Mouse (Mus musculus) adrenal gland, adult 18-20 months (tissue): ENCODE data around the gene Fbxo11. TPM values are rescaled to one million over a fixed set of nuclear protein-coding genes. Genes with fewer than 3 reads are reported as not detected.

Experiments used
- DNase-seq, 2 experiments: peaks; one replicate each; pipeline ENCODE4 v3.0.0; 2021 to 2022; ENCODE audit warnings: low spot score in 2 of 2
- long read RNA-seq, 2 experiments: library from polyadenylated mRNA; stranded (forward); transcript quantifications; one replicate each; pipeline ENCODE4 v2.0.0; 2021
- total RNA-seq, 2 experiments: library from RNA; stranded (reverse); gene quantifications; 1 replicate in 1 of 2; 2 replicates in 1 of 2; pipeline ENCODE4 v1.2.3; 2021

Fbxo11 gene
- 10 to 100 TPM; 53.0 to 69.0 TPM for total RNA-seq
- long read RNA-seq, experiment 1, full-length matches to known transcripts, result 1 of 4 reads
- long read RNA-seq, experiment 1, partial matches to known transcripts, result 1 of 4 reads
- long read RNA-seq, experiment 1, other reads (novel, unspliced or antisense), result 2 of 4 reads
- long read RNA-seq, experiment 2, full-length matches to known transcripts, result 2 of 15 reads
- long read RNA-seq, experiment 2, partial matches to known transcripts, result 7 of 15 reads
- long read RNA-seq, experiment 2, other reads (novel, unspliced or antisense), result 6 of 15 reads

GRCm38 (mm10) chr17:88065031-88065800 lies at the start of gene Fbxo11:
Fbxo11 (minus strand) TSS chr17:88065291.
- DNase-seq, result peak; percentile 62 to 70

DNA sequence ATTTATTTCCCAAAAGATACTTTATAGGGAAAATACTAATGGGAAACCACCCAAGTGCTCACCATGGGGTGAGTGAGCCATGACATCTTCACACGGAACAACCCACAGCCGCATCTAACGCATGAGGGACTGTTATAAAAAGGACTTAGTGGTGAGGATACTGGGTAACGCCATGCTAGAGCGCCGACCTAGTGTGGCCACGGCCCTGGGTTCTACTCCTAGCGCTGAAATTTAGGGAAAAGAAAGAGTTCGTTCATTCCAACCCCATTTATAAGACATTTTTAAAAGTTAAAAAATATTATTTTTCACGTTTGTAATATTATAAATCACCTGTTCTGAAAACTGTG lies 48.8 kb upstream of the Fbxo11 start:
- DNase-seq, result no peak

DNA sequence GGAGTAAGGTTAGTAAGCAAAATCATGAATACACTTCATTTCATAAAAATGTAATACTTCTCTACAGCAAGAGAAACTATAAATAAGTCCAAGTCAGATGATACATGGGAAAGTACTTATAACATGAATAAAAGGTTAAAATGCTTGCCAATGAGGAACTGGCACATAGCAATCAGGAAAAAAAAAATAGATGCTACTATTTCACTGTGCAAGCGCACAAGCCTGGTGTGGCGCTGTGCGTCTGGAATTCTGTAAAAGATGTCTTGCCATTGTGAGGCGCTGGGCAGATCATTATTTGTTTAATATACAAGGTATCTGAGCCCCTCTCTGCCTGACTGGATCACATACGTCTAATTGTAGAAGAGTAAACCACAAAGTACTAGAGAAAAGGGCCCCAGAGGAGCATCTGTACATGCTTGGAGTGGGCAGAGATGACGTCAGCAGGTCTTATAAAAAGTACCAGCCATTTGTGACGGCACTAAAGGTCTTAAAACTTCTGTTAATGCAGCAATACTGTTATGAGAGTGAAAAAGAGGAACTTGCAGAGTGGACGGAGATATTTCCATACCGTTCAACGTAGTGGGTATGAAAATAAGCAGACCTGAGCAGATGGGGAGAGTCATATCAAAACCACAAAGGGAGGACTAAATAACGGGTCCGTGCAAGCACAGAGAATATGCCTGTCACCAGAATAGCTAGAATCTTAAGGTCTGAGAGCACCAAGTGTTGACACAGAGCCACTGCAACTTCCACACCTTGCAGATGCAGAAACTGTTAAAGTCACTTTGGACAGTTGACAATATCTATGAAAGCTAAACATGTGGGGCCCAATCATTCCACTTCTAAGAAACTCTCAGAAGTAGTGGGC lies 48.2 kb upstream of the Fbxo11 start:
- no peak for DNase-seq

GRCm38 (mm10) chr17:88111865-88112645 lies 47.0 kb upstream of the Fbxo11 start:
- no peak for DNase-seq

DNA sequence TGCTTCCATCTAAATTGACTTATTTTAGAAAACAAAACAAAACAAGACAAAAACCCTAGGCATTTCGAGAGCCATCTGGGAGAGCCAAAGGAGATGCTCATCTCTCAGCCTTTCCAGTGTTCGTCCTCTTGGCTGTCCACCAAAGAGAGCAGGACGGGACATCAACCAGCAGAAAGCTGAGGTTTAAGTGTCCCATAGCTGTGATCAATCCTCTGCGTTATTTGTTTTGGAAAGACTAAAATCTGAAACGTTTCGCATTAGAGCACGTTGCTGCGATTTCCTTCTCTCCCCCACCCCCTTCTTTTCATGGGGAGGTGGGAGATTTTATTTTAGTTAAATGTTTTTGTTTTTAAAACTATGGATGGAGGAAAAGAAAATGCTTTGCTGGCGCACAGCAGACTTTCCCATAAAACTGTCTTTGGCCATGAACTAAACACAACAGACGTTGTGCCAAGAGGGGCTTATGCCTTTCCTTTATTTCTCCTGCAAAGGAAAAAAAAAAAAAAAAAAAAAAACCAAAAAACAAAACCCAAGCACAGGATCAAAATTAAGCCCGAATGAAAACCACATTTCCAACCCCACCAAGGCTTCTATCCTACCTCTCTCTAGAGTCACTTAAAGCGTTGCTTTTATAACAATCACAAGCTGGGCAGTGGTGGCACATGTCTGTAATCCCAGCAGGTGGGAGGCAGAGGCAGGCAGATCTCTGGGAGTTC lies 46.1 kb upstream of the Fbxo11 start:
- DNase-seq, result no peak

DNA sequence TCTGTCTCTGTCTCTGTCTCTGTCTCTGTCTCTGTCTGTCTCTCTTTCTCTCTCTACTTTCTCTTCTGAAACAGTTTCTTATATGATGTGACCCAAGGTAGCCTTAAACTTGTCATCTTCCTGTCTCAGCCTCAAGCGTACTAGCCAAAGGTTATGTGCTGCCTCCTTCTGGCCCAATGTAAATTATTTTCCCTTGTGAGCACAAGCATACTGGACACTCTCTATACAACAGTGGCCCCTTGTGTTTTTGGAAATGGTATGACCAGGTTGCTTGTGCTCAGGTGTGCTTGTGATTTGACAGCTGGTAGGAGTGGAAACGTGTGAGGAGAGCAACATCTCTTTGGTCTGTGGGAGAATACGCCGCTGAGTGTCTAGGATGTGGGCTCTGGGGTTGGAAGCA lies 42.6 kb upstream of the Fbxo11 start:
- no peak for DNase-seq

DNA sequence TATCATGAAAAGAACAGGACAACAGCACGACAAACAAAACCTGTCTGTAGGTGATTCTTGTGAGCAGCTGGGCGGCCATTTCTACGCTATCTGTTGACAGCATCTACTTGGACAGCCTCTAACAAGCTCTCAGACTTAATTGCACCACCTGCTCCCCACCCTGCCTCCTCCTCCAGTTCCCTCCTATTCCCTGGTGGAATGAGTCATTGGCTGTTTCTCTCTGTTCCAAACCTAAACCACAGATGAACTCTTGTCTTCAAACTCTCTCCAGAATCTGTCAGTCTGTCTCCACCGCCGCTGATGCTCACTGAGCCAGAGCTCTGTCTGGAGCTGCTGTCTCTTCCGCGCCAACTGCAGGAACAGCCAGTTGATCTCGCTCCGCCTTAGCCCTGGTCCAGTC lies 41.3 kb upstream of the Fbxo11 start:
- DNase-seq, result no peak

DNA sequence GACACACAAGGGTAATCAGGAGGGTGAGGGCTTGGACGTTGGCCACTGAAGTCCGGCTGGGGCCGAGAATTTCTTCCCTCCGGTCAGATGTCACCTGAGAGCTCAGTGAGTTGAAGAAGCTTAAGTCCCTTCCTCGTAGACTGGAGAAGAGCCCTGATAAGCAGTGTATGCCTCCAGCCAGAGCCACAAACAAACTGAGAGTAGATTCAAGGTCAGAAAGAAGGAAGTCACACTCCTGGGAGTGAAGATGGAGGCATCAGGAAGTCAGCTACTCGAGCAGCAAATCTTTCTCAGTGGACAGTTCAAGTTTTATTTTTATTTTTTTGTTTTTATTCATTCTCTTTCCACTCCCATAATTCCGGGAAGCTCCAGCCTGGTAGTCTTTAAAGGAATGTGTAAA lies 37.5 kb upstream of the Fbxo11 start:
- DNase-seq, result no peak

- DNase-seq, result no peak
Measured at GRCm38 (mm10) chr17:88098181-88098852, 33.2 kb upstream of the Fbxo11 start.

DNA sequence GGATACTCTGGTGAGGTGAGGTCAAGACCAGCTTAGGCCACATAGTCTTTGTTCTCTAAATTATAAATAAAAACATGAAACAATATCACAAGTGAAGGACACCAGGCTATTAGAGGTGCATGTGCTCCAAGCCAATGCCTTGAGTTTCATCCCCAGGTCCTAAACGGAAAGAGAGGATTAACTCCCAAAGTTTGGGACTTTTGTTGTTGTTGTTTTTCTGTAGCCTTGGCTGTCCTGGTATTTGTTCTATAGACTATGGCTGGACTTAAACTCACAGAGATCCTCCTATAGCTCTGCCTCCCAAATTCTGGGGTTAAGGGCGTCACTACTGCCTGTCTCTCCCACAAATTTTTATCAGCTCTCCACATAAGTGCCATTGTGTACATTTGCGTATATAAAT lies 32.5 kb upstream of the Fbxo11 start:
- no peak for DNase-seq

DNA sequence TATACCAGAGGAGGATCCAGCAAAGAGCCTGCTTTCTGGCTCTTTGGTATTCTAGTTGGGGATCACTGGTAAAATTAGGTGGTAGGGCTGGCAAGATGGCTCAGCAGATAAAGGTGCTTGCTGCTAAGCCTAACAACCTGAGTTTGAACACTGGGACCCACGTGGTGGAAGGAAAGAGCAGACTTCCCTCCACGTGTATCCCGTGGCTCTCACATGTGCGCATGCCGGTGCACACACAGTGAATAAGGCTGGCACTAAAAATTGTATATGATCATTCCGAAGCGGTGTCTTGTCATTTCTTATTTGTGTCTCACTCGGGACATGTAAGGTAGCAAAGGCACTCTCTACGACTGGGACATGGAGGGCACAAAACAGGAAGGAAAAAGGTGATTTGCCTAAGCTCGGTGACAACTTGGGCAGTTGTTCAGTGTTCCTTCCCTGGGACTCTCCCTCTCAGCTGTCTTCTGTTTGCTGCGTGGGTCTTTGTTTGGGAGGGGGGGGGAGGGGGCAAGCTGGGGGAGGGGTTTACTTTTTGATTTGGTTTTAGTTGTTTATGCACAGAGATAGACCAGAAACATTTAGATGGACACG lies 31.8 kb upstream of the Fbxo11 start:
- DNase-seq, result no peak

DNA sequence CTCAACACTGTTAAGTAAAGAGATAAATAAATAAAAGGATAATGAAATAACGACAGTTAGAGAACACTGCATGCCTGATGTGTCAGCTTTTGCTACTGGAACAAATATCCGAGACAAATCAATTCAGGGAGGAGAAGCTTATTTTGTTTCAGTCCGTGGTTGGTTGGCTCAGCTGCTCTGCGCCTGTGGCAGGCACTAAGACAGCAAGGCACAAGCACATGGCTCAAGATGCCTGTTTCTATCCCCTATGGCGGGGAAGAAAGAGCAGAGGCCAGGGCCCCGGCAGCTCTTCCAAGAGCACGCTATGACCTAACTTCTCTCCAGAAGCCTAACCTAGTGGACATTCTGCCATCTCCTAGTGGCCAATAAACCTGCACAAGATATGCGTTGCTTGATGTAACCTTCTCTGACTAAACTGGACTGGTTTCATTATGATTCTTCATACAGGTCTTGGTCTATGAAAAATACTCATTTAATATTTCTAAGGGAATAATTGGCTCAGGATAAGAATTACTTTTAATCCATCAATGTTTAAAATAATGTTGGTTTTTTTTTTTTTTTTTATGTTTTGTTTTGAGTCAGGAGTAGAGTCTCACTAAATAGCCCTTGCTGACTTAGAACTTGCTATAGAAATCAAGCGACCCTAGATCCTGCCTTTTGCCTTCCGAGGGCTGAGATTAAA lies 30.6 kb upstream of the Fbxo11 start:
- DNase-seq, result no peak

GRCm38 (mm10) chr17:88094327-88094726 lies 29.2 kb upstream of the Fbxo11 start:
- DNase-seq, result no peak

GRCm38 (mm10) chr17:88093798-88094197 lies 28.7 kb upstream of the Fbxo11 start:
- DNase-seq, result no peak

DNA sequence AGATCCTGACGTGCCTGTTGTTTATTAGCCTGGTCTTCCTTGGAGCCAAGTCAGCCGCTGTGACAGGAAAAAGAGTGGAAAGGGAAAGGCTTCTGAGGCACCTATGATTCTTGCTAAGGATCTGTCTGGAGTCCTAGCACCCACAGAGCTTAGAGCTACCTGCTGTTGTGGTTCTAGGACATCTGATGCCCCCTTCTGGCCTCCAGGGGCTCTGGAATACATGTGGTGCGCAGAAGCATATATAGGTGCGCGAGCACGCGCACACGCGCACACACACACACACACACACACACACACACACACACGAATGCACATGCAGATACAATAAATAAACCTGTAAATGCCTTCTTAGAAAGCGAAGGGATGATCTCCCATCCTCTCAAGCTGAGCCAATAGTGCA lies 20.9 kb upstream of the Fbxo11 start:
- no peak for DNase-seq

DNA sequence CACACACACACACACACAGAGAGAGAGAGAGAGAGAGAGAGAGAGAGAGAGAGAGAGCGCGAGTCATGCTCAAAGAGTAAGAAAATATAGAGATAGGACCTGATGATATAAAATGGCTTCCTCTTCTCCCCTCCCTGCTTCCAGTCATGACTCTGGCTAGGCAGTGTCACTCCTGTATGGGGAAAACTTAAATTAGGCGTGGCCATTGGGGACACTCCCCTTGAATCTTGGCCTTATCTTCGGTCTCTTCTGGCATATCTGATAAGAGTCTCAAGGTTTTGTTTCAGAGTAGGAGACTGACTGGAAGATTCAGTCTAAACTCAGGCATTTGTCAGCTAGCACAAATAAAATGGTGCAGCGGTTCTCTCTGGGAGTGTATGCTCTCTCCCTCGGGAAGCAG lies 16.4 kb upstream of the Fbxo11 start:
- no peak for DNase-seq

DNA sequence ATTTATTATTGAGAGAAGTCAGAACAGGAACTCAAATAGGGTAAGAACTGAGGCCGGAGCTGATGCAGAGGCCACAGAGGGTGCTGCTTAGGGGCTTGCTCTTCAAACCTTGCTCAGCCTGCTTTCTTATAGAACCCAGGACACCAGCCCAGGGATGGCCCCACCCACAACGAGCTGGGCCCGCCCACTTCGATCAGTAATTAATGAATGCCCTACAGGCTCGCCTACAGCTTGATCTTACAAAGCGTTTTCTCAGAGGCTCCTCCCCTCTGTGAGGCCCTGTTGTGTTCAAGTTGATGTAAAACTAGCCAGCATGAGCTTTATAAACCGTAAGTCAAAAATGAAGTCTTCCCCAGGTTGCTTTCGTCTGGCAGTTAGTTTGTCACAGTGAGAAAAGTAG lies 14.7 kb upstream of the Fbxo11 start:
- DNase-seq, result no peak

DNA sequence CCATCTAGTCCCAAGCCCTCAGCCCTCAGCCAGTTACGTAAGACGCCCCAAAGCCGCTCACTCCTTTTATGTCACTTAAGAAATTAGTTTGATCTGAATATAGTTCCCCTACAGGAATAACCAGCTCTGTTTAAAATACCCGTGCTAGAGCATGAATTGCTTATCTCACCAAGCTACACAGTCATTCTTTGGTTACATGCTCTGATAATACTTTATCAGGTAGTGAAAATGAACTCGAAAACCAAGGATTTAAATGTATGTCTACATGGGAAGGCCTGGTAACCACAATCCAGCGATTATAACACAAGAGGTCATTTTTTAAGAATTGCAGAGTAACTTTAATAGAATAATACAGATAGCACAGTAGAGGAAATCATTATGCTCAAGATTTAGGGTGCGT lies 7.0 kb upstream of the Fbxo11 start:
- DNase-seq, result no peak
